Mouse (Mus musculus) heart, adult 2 months (tissue): ENCODE measurements around the gene Trpc6.

ENCODE experiments used
- CTCF ChIP-seq: fragments of 200-600 bp; IDR thresholded peaks from 2 replicates; pipeline ENCODE4 v1.8.1; 2022; ENCODE audit warnings: antibody characterized with exemption, mild to moderate bottlenecking, moderate library complexity
- EP300 ChIP-seq: fragments of 200-500 bp; IDR thresholded peaks from 2 replicates; pipeline ENCODE4 v1.6.1; 2011; ENCODE audit warnings: low read depth, low read length, control low read depth; ENCODE audit not compliant: insufficient read depth
- POLR2A ChIP-seq: fragments of 200-500 bp; IDR thresholded peaks from 2 replicates; pipeline ENCODE4 v1.6.1; 2011; ENCODE audit warnings: mild to moderate bottlenecking, low read depth, low read length, control low read depth; ENCODE audit not compliant: insufficient read depth

- no peak for TF ChIP-seq POLR2A
- TF ChIP-seq CTCF: no peak
- no peak for TF ChIP-seq EP300
Measured at GRCm38 (mm10) chr9:8634344-8634743, 90.4 kb downstream of the Trpc6 start.
